Mouse (Mus musculus) hindbrain, embryonic 14.5 days (tissue): ENCODE measurements around the gene Olfr165. TPM values are rescaled to one million over a fixed set of nuclear protein-coding genes. Genes with fewer than 3 reads are reported as not detected.
"Not testable (repeated sequence)": the region's sequence is repeated elsewhere in the genome, so short reads cannot be mapped to it uniquely, and the experiment has no call there.

Source experiments
- ATAC-seq: fragments of 200-750 bp; cut with Nextera tagmentation; 2 replicates; pipeline ENCODE4 v1.8.0; 2017; ENCODE audit warnings: moderate number of reproducible peaks, mild to moderate bottlenecking, moderate TSS enrichment, moderate library complexity; ENCODE audit not compliant: low FRiP score
- DNase-seq: peaks from one replicate; pipeline ENCODE4 v3.0.0-alpha.2; 2015; ENCODE audit warnings: low spot score
- H3K27ac ChIP-seq: fragments of 300-500 bp; sonication (generic); 2 replicates; pipeline ENCODE4 v1.5.1; 2014; ENCODE audit warnings: mild to moderate bottlenecking, moderate library complexity
- H3K27me3 ChIP-seq: fragments of 300-500 bp; sonication (generic); 2 replicates; pipeline ENCODE4 v1.6.1; 2014; ENCODE audit warnings: mild to moderate bottlenecking, low read length, mixed read lengths; ENCODE audit not compliant: control insufficient read depth, insufficient read depth
- H3K36me3 ChIP-seq: fragments of 300-500 bp; sonication (generic); replicated peaks from 2 replicates; pipeline ENCODE4 v1.6.1; 2014; ENCODE audit not compliant: control insufficient read depth, insufficient read depth
- H3K4me1 ChIP-seq: fragments of 300-500 bp; sonication (generic); replicated peaks from 2 replicates; pipeline ENCODE4 v1.6.1; 2014; ENCODE audit warnings: antibody characterized with exemption, low read length, mixed read lengths; ENCODE audit not compliant: control insufficient read depth, insufficient read depth
- H3K4me2 ChIP-seq: fragments of 300-500 bp; sonication (generic); replicated peaks from 2 replicates; pipeline ENCODE4 v1.6.1; 2014; ENCODE audit warnings: mild to moderate bottlenecking, moderate library complexity
- H3K4me3 ChIP-seq: fragments of 300-500 bp; sonication (generic); replicated peaks from 2 replicates; pipeline ENCODE4 v1.5.1; 2014; ENCODE audit warnings: mild to moderate bottlenecking, low read length
- H3K9ac ChIP-seq: fragments of 300-500 bp; sonication (generic); 2 replicates; pipeline ENCODE4 v1.6.1; 2014
- H3K9me3 ChIP-seq: fragments of 300-500 bp; sonication (generic); 2 replicates; pipeline ENCODE4 v1.6.1; 2016; ENCODE audit warnings: low read length; ENCODE audit not compliant: control insufficient read depth
- WGBS: fragments of 180-500 bp; shearing (Covaris S2); extraction: QIAGEN DNeasy Blood & Tissue Kit; methylation state at CpG from one replicate; pipeline ENCODE4 v1.1.7; 2014; 5-methylcytosine and 5-hydroxymethylcytosine counted together
- polyA plus RNA-seq: library from polyadenylated mRNA; unstranded; fragments of >200 nt; fragmentation: Nextera tagmentation; extraction: Ambion mirVana; gene quantifications from 2 replicates; pipeline ENCODE4 v1.2.1, GENCODE M21; 2014

Gene Olfr165
- polyA plus RNA-seq = not detected in 2 replicates

DNA sequence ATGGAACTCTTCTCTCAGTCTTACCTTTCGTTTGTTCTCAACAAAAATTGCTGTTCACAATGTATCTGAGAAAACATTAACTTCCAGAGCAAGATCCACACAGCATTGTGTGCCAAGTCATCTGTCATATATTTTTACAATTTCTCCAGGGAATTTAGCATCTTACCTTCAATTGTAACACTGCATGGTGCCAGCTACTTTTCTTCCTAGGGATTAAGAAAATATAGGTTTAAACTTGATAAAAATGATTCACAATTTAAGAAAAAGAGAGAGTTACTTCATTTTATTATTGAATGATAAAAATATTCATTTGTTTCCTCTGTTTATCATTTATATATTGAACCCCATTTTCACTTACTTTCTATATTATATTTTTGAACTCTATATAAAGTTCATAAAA lies at the start of gene Olfr165:
Gene Olfr165 (minus strand): TSS at position 101 of the 400 bp plus-strand sequence.
- WGBS = 60% methylated on average over 1 of the region's 1 CpGs

DNA sequence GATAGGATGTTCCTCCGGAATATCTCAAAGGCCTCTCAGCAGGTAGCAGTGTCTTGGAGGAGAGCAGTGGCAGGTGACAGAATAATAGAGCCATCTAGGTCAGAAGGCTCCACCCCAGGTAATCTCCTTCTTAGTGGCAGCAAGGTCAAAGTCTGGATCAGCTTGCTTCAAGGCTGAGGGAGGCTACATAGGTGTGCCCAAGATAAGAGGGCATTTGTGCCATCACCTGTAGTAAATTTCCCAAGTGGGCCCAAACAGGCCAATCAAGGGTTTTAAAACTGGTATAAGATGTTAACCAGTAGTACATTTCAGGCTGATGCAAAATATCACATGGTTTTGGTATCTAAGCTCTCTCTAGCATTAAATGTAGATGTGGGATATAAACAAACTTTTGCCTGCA lies 41.4 kb upstream of the Olfr165 start:
- Histone ChIP-seq H3K9me3 (no peaks in the 10 kb centered on the region), H3K9ac (no peak overlapping the region), H3K27ac (no peak overlapping the region), H3K4me1 (no peaks in the 10 kb centered on the region), H3K4me3 (no peak overlapping the region), H3K27me3 (no peaks in the 10 kb centered on the region), H3K36me3 (no peaks in the 10 kb centered on the region), H3K4me2 (no peak overlapping the region)
- ATAC-seq (no peak), DNase-seq (no peak)
- 89% methylated on average over 1 of the region's 1 CpGs for WGBS

More for the DNA sequence above, at the start of gene Olfr165:
- ATAC-seq (no peak), DNase-seq (no peak)
- H3K36me3 ChIP-seq = no peaks in the 10 kb centered on the region
- no peak within 1 kb of the TSS for H3K4me2 ChIP-seq
- no peaks in the 10 kb centered on the region for H3K9me3 ChIP-seq
- no peaks in the 10 kb centered on the region for H3K27me3 ChIP-seq
- no peaks in the 10 kb centered on the region for H3K4me1 ChIP-seq
- no peak within 1 kb of the TSS for H3K27ac ChIP-seq
- H3K9ac ChIP-seq = no peak within 1 kb of the TSS
- no peak within 1 kb of the TSS for H3K4me3 ChIP-seq

DNA sequence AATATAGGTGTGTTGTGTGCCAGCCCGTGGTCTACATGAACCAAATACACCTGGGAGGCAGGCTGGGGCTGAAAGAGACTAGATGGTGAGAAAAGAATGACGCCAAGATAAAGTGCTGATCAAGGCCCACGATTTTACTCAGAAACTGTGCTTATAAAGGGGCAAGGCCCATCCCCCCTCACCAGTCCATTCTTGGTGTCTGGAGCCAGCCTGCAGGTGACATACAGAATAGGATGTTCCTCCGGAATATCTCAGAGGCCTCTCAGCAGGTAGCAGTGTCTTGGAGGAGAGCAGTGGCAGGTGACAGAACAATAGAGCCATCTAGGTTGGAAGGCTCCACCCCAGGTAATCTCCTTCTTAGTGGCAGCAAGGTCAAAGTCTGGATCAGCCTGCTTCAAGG lies 35.8 kb upstream of the Olfr165 start:
- not testable (repeated sequence) for H3K36me3 ChIP-seq, H3K4me2 ChIP-seq, H3K4me3 ChIP-seq, H3K9me3 ChIP-seq, ATAC-seq, H3K27ac ChIP-seq, DNase-seq, H3K27me3 ChIP-seq, H3K9ac ChIP-seq, H3K4me1 ChIP-seq
- 80% methylated on average over 4 of the region's 4 CpGs for WGBS

DNA sequence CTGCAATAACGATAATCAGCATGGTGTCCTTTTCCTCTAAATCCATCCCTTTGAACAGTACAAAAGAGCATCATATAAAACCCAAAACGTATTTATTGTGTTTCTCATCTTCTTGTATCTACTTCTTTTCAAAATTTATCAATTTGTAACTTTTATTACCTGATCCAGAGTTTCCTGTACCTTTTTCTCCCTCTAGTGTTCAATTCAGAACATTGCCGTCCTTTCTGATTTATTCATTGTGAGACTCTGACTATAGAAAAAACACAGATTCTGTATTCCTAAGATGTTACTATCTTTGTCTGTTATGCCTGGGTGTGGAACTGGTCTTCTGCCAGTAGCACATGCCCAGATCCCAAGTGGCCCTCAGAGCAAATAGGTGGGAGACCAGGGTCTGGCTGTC lies 35.0 kb downstream of the Olfr165 start:
- no peak for DNase-seq
- Histone ChIP-seq H3K4me2 (no peak overlapping the region), H3K4me3 (no peak overlapping the region), H3K27me3 (no peaks in the 10 kb centered on the region), H3K36me3 (no peaks in the 10 kb centered on the region), H3K9me3 (no peaks in the 10 kb centered on the region), H3K9ac (no peak overlapping the region), H3K27ac (no peak overlapping the region), H3K4me1 (no peaks in the 10 kb centered on the region)
- ATAC-seq = no peak
- WGBS = 59% methylated on average over 3 of the region's 3 CpGs

Other genes starting within 250 kb of the Olfr165 start
- not detected in 2 replicates for gene Olfr164, start 109.1 kb downstream of the Olfr165 start, polyA plus RNA-seq
- gene Olfr166, start 60.6 kb upstream of the Olfr165 start, polyA plus RNA-seq = not detected in 2 replicates
- gene Olfr167, start 99.1 kb upstream of the Olfr165 start, polyA plus RNA-seq = not detected in 2 replicates
- gene Olfr168, start 112.4 kb upstream of the Olfr165 start, polyA plus RNA-seq = not detected in 2 replicates
- gene Olfr169, start 148.7 kb upstream of the Olfr165 start, polyA plus RNA-seq = not detected in 2 replicates
- not detected in 2 replicates for gene Olfr170, start 188.7 kb upstream of the Olfr165 start, polyA plus RNA-seq
- not detected in 2 replicates for gene Olfr171, start 206.8 kb upstream of the Olfr165 start, polyA plus RNA-seq